Comparison of ENCODE assay signal across 41 mouse cellular contexts in the genomic region with DNA sequence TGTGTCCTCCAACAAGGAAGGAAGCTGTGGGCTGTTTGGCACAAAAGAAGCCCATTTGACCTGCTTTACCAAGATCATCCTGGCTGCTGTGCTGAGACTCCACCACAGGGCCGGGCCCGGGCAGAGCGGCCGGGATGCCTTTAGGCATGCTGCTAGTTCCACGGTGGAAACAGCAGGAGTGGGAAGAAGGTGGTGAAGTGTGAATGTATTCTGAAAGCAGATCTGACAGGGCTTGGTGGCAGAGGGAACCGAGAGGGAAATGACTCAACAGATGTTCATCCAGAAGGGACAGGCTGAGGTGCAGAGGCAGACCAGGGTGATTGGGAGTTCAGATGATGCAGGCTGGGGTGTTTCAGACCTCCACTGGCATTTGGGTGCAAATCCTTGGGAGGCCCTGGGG. TPM values are rescaled to one million over a fixed set of nuclear protein-coding genes. Genes with fewer than 3 reads are reported as not detected.
DNase-seq lines count a peak whose midpoint lies in the region; ATAC-seq and TF ChIP-seq lines count a peak whose summit lies in the region.
"Had no signal": no experiment of that assay in that cellular context is flagged by ENCODE, and none has a peak within 500 bp of the region (broad histone marks: within the 10 kb centered on the region; RNA-seq: fewer than 3 reads in every experiment).

No protein-coding gene starts in this region.

- peaks cover 15% of the 10 kb centered on the region; the same call in 1 of the 2 replicates for H3K36me3 ChIP-seq in hindbrain, embryonic 13.5 days
- no peaks in the 10 kb centered on the region for H3K36me3 ChIP-seq in hindbrain, postnatal 0 days (ENCODE audit: insufficient read depth, low read length)

- no peak for TF ChIP-seq CTCF in hindbrain, postnatal 0 days (IDR thresholded peaks at IDR 0.05; ENCODE audit: low read depth)

- H3K27ac ChIP-seq in hindbrain, embryonic 13.5 days, result no peak overlapping the region
- no peak overlapping the region for H3K27ac ChIP-seq in hindbrain, postnatal 0 days
- H3K27ac ChIP-seq: embryonic facial prominence, embryonic 10.5 days; embryonic facial prominence, embryonic 15.5 days; forebrain, embryonic 13.5 days; heart, embryonic 10.5 days; heart, embryonic 15.5 days; hindbrain, embryonic 12.5 days; liver, embryonic 12.5 days; midbrain, embryonic 10.5 days; neural tube, embryonic 12.5 days; stomach, postnatal 0 days had no signal

- DNase-seq in hindbrain, postnatal 0 days (ENCODE audit: low spot score), result no peak
- DNase-seq in 3134 (ENCODE audit: extremely low read depth, insufficient read length, low spot score) (peak; percentile 34), 416B (ENCODE audit: low read depth) (peak; percentile 54)
- DNase-seq in gastrocnemius, postnatal 4 days (ENCODE audit: low spot score in 2 of 2), result no peak
- DNase-seq in cerebellum, adult 8-10 months, result no peak
- DNase-seq: adrenal gland, postnatal 14 days; cerebellum, adult 18-20 months; cerebellum, postnatal 14 days; gastrocnemius, postnatal 14 days; heart, adult 11 months; kidney, adult 9 months; kidney, postnatal 14 days; liver, postnatal 0 days; lung, postnatal 36 days; thymus, adult 18-20 months; thymus, postnatal 25 days had no signal

- H3K27me3 ChIP-seq in hindbrain, embryonic 13.5 days, result no peaks in the 10 kb centered on the region
- H3K27me3 ChIP-seq in hindbrain, postnatal 0 days (ENCODE audit: insufficient read depth, low read length), result no peaks in the 10 kb centered on the region
- H3K27me3 ChIP-seq: embryonic facial prominence, embryonic 15.5 days; forebrain, embryonic 13.5 days; heart, embryonic 15.5 days; hindbrain, embryonic 12.5 days; liver, embryonic 12.5 days; neural tube, embryonic 12.5 days had no signal

- H3K9me3 ChIP-seq in hindbrain, embryonic 13.5 days, result no peaks in the 10 kb centered on the region
- no peaks in the 10 kb centered on the region for H3K9me3 ChIP-seq in hindbrain, postnatal 0 days (ENCODE audit: low read length)
- H3K9me3 ChIP-seq: embryonic facial prominence, embryonic 10.5 days; embryonic facial prominence, embryonic 15.5 days; forebrain, embryonic 13.5 days; G1E; heart, embryonic 10.5 days; heart, embryonic 15.5 days; hindbrain, embryonic 12.5 days; liver, embryonic 12.5 days; midbrain, embryonic 10.5 days; neural tube, embryonic 12.5 days had no signal

- no peak for ATAC-seq in hindbrain, embryonic 13.5 days (ENCODE audit: low FRiP score)
- ATAC-seq in hindbrain, postnatal 0 days, result no peak
- peak; percentile 48 for ATAC-seq in common myeloid progenitor, adult 5-6 weeks (replicated peaks; ENCODE audit: low read depth, poor library complexity, severe bottlenecking)
- ATAC-seq: forebrain, embryonic 13.5 days; intestine, postnatal 0 days; liver, embryonic 12.5 days; liver, postnatal 0 days had no signal

- peak overlapping the region; percentile 20; the same call in 1 of the 2 replicates for H3K9ac ChIP-seq in hindbrain, embryonic 13.5 days
- H3K9ac ChIP-seq in hindbrain, postnatal 0 days (replicated peaks; ENCODE audit: low read length), result no peak overlapping the region
- H3K9ac ChIP-seq: embryonic facial prominence, embryonic 15.5 days; forebrain, embryonic 13.5 days; heart, embryonic 15.5 days; hindbrain, embryonic 12.5 days; liver, embryonic 12.5 days; liver, postnatal 0 days; neural tube, embryonic 12.5 days had no signal

- no peak overlapping the region for H3K4me2 ChIP-seq in hindbrain, embryonic 13.5 days
- H3K4me2 ChIP-seq in hindbrain, postnatal 0 days (ENCODE audit: low read depth, low read length), result no peak overlapping the region
- H3K4me2 ChIP-seq: embryonic facial prominence, embryonic 15.5 days; forebrain, embryonic 13.5 days; heart, embryonic 15.5 days; hindbrain, embryonic 12.5 days; liver, embryonic 12.5 days; neural tube, embryonic 12.5 days had no signal

- 92% methylated on average over 6 of the region's 6 CpGs for WGBS in hindbrain, embryonic 13.5 days
- WGBS in hindbrain, postnatal 0 days, result 81% methylated on average over 6 of the region's 6 CpGs

- H3K4me3 ChIP-seq in hindbrain, embryonic 13.5 days, result no peak overlapping the region
- no peak overlapping the region for H3K4me3 ChIP-seq in hindbrain, postnatal 0 days (ENCODE audit: low read length)
- H3K4me3 ChIP-seq: embryonic facial prominence, embryonic 10.5 days; embryonic facial prominence, embryonic 15.5 days; forebrain, embryonic 13.5 days; heart, embryonic 10.5 days; heart, embryonic 15.5 days; hindbrain, embryonic 12.5 days; liver, embryonic 12.5 days; midbrain, embryonic 10.5 days; myocyte; neural tube, embryonic 12.5 days had no signal

- H3K4me1 ChIP-seq in hindbrain, embryonic 13.5 days (replicated peaks), result peaks cover 6% of the 10 kb centered on the region; the same call in 1 of the 2 replicates
- H3K4me1 ChIP-seq in hindbrain, postnatal 0 days (ENCODE audit: insufficient read depth, low read length), result no peaks in the 10 kb centered on the region
- H3K4me1 ChIP-seq: embryonic facial prominence, embryonic 10.5 days; embryonic facial prominence, embryonic 15.5 days; forebrain, embryonic 13.5 days; heart, embryonic 15.5 days; hindbrain, embryonic 12.5 days; liver, embryonic 12.5 days; midbrain, embryonic 10.5 days; neural tube, embryonic 12.5 days had no signal

RNA-seq across cellular contexts. Expression of a gene that starts 15.9 kb away (rescaled TPM):
- polyA plus RNA-seq in hindbrain, embryonic 13.5 days (2015; fragmentation: Nextera tagmentation; extraction: Ambion mirVana), result 3.2 and 3.6 TPM in 2 replicates
- 8.0 and 9.6 TPM in 2 replicates for total RNA-seq in hindbrain, postnatal 0 days (2014; rRNA removed)
- 2.9 and 3.6 TPM in 2 replicates for polyA plus RNA-seq in hindbrain, postnatal 0 days (2015; fragmentation: Nextera tagmentation; extraction: Ambion mirVana)
- total RNA-seq in common myeloid progenitor, adult 5-6 weeks (2017), result 13.5 and 17.2 TPM in 2 replicates
- total RNA-seq in gastrocnemius, postnatal 4 days (2021), result 10 to 100 TPM; 14.8 to 16.8 TPM

RNA-seq across cellular contexts. Expression of a gene that starts 19.6 kb away (rescaled TPM):
- polyA plus RNA-seq in hindbrain, embryonic 13.5 days (2015; fragmentation: Nextera tagmentation; extraction: Ambion mirVana), result not detected in 2 replicates
- not detected in 2 replicates for total RNA-seq in hindbrain, postnatal 0 days (2014; rRNA removed)
- polyA plus RNA-seq in hindbrain, postnatal 0 days (2015; fragmentation: Nextera tagmentation; extraction: Ambion mirVana), result not detected in 2 replicates
- not detected in 2 replicates for total RNA-seq in common myeloid progenitor, adult 5-6 weeks (2017)
- not detected for total RNA-seq in gastrocnemius, postnatal 4 days (2021)
- total RNA-seq: adrenal gland, postnatal 14 days; gastrocnemius, postnatal 14 days; heart, postnatal 25 days; layer of hippocampus, adult 18-20 months; layer of hippocampus, postnatal 25 days; left cerebral cortex, adult 8-10 months; left cerebral cortex, postnatal 36 days; midbrain, postnatal 0 days had no signal
- polyA plus RNA-seq: brain, embryonic 14.5 days; forebrain, embryonic 13.5 days; G1E; heart, embryonic 15.5 days; intestine, postnatal 0 days; limb, embryonic 14.5 days; liver, embryonic 12.5 days; liver, postnatal 0 days; lung, embryonic 16.5 days; midbrain, embryonic 10.5 days; midbrain, postnatal 0 days; myocyte; neural tube, embryonic 12.5 days; spleen, adult 2 months; stomach, postnatal 0 days had no signal

RNA-seq across cellular contexts. Expression of a gene that starts 39.4 kb away (rescaled TPM):
- polyA plus RNA-seq in hindbrain, embryonic 13.5 days (2015; fragmentation: Nextera tagmentation; extraction: Ambion mirVana), result 151 and 163 TPM in 2 replicates
- 87.7 and 90.0 TPM in 2 replicates for total RNA-seq in hindbrain, postnatal 0 days (2014; rRNA removed)
- 172 and 174 TPM in 2 replicates for polyA plus RNA-seq in hindbrain, postnatal 0 days (2015; fragmentation: Nextera tagmentation; extraction: Ambion mirVana)
- 29.6 and 33.9 TPM in 2 replicates for total RNA-seq in common myeloid progenitor, adult 5-6 weeks (2017)
- 10 to 100 TPM; 64.9 to 73.1 TPM for total RNA-seq in gastrocnemius, postnatal 4 days (2021)

RNA-seq across cellular contexts. Expression of a gene that starts 44.5 kb away (rescaled TPM):
- polyA plus RNA-seq in hindbrain, embryonic 13.5 days (2015; fragmentation: Nextera tagmentation; extraction: Ambion mirVana), result 14.5 and 14.8 TPM in 2 replicates
- 44.0 and 50.3 TPM in 2 replicates for total RNA-seq in hindbrain, postnatal 0 days (2014; rRNA removed)
- polyA plus RNA-seq in hindbrain, postnatal 0 days (2015; fragmentation: Nextera tagmentation; extraction: Ambion mirVana), result 13.4 and 19.2 TPM in 2 replicates
- 32.2 and 46.4 TPM in 2 replicates for total RNA-seq in common myeloid progenitor, adult 5-6 weeks (2017)
- total RNA-seq in gastrocnemius, postnatal 4 days (2021), result 100 to 1,000 TPM; 160 to 174 TPM

RNA-seq across cellular contexts. Expression of a gene that starts 54.8 kb away (rescaled TPM):
- 27.4 and 30.6 TPM in 2 replicates for polyA plus RNA-seq in hindbrain, embryonic 13.5 days (2015; fragmentation: Nextera tagmentation; extraction: Ambion mirVana)
- total RNA-seq in hindbrain, postnatal 0 days (2014; rRNA removed), result 6.3 and 9.0 TPM in 2 replicates
- polyA plus RNA-seq in hindbrain, postnatal 0 days (2015; fragmentation: Nextera tagmentation; extraction: Ambion mirVana), result 31.7 and 33.5 TPM in 2 replicates
- 49.9 and 65.8 TPM in 2 replicates for total RNA-seq in common myeloid progenitor, adult 5-6 weeks (2017)
- 10 to 100 TPM; 11.4 to 11.8 TPM for total RNA-seq in gastrocnemius, postnatal 4 days (2021)

Comparison
In these comparisons a context has a peak if more than half of its experiments do, and no peak if none do; other contexts are left out.
1. DNase-seq: peak in 3134 (single experiment) and 416B (single experiment); none in hindbrain, postnatal 0 days (single experiment), gastrocnemius, postnatal 4 days (0 of 2) and cerebellum, adult 8-10 months (single experiment).